Mouse (Mus musculus) midbrain, embryonic 14.5 days (tissue): ENCODE results near the gene Armc9. TPM values are rescaled to one million over a fixed set of nuclear protein-coding genes. Genes with fewer than 3 reads are reported as not detected.
A peak's percentile ranks its signal among the peaks of the same experiment; 100 is the strongest.

Experiments
- ATAC-seq: fragments of 200-750 bp; cut with Nextera tagmentation; 2 replicates; pipeline ENCODE4 v1.8.0; 2017; ENCODE audit warnings: moderate number of reproducible peaks, moderate library complexity; ENCODE audit not compliant: low FRiP score, low TSS enrichment
- DNase-seq: peaks from one replicate; pipeline ENCODE4 v3.0.0-alpha.2; 2015
- H3K27ac ChIP-seq: fragments of 300-500 bp; sonication (generic); replicated peaks from 2 replicates; pipeline ENCODE4 v1.5.1; 2014; ENCODE audit warnings: mild to moderate bottlenecking, low read depth, low read length, moderate library complexity
- H3K27me3 ChIP-seq: fragments of 300-500 bp; sonication (generic); 2 replicates; pipeline ENCODE4 v1.6.1; 2014; ENCODE audit warnings: low read length, control low read depth, mixed read lengths; ENCODE audit not compliant: control insufficient read depth, insufficient read depth
- H3K36me3 ChIP-seq: fragments of 300-500 bp; sonication (generic); 2 replicates; pipeline ENCODE4 v1.6.1; 2014; ENCODE audit warnings: low read length, control low read depth; ENCODE audit not compliant: control insufficient read depth, insufficient read depth
- H3K4me1 ChIP-seq: fragments of 300-500 bp; sonication (generic); 2 replicates; pipeline ENCODE4 v1.6.1; 2014; ENCODE audit warnings: mild to moderate bottlenecking, antibody characterized with exemption, low read length, control low read depth; ENCODE audit not compliant: control insufficient read depth, insufficient read depth
- H3K4me2 ChIP-seq: fragments of 300-500 bp; sonication (generic); 2 replicates; pipeline ENCODE4 v1.6.1; 2014; ENCODE audit warnings: mild to moderate bottlenecking, low read length, moderate library complexity
- H3K4me3 ChIP-seq: fragments of 300-500 bp; sonication (generic); replicated peaks from 2 replicates; pipeline ENCODE4 v1.5.1; 2014; ENCODE audit warnings: low read depth, low read length
- H3K9ac ChIP-seq: fragments of 300-500 bp; sonication (generic); replicated peaks from 2 replicates; pipeline ENCODE4 v1.6.1; 2014; ENCODE audit warnings: mild to moderate bottlenecking, low read length, moderate library complexity
- H3K9me3 ChIP-seq: fragments of 300-500 bp; sonication (generic); 2 replicates; pipeline ENCODE4 v1.6.1; 2016; ENCODE audit warnings: low read length, control low read depth, mixed read lengths; ENCODE audit not compliant: control insufficient read depth
- WGBS: fragments of 180-500 bp; shearing (Covaris S2); extraction: QIAGEN DNeasy Blood & Tissue Kit; methylation state at CpG from one replicate; pipeline ENCODE4 v1.1.7; 2014; 5-methylcytosine and 5-hydroxymethylcytosine counted together
- polyA plus RNA-seq: library from polyadenylated mRNA; unstranded; fragments of >200 nt; fragmentation: Nextera tagmentation; extraction: Ambion mirVana; gene quantifications from 2 replicates; pipeline ENCODE4 v1.2.1, GENCODE M21; 2014

Armc9 gene
- polyA plus RNA-seq, 1 experiment from 2014 or later, result 37.8 TPM

DNA sequence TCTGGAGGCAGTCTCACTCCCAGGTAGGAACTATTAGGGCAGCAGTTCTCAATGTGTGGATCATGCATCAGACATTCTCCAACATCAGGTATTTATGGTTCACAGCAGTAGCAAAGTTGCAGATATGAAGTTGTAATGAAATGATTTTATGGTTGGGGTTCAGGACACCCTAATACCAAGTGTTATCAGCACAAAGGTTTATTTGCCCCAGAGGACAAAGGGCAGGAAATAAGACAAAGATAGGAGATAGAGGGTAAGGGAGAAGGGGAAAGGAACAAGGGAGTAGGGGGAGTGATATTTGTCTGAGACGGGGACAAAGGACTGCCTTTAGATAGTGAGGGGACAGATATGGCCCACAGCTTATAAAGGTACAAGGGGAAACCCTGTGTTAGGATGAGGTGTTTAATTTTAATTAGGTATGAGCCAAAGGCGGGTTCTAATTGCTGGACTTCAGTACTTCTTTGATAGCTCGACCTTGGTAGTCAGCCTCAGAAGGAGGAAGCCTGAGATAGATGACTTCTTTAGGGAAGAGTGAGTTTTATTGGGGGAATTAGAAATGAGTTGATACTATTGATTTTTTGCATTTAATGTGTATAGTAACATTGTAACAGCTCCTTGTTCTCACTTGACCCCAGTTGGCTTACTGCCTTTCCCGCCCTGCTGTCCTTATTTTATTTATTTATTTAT is 29.1 kb downstream of the Armc9 start:
- H3K27me3 ChIP-seq, result no peaks in the 10 kb centered on the region
- 90% methylated on average over 4 of the region's 4 CpGs for WGBS

DNA sequence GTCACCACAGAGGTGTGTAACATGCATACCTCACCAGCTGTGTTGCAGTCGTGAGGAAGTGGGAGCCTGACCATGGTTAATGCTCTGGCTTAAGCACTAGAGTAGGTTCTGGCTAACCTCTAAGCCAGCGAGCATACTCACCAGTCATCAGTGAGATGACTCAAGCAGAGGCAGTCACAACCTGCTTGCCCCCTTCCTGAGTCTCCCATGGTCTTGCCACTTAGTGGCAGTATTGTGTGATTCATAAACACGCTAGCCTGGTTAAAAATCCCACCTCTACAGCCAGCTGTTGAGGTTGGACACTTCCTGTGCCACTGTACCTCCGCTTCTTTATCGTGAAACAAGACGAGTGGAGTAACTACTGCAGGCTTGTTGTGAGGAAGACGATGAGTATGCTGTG is 32.2 kb downstream of the Armc9 start:
- no peak for ATAC-seq
- no peak for DNase-seq
- H3K4me3 ChIP-seq, result no peak overlapping the region
- peaks cover 32% of the 10 kb centered on the region for H3K36me3 ChIP-seq
- H3K27ac ChIP-seq, result no peak overlapping the region
- 91% methylated on average over 7 of the region's 7 CpGs for WGBS
- H3K9me3 ChIP-seq, result no peaks in the 10 kb centered on the region
- no peak overlapping the region for H3K4me2 ChIP-seq
- H3K9ac ChIP-seq, result no peak overlapping the region
- no peaks in the 10 kb centered on the region for H3K27me3 ChIP-seq
- no peaks in the 10 kb centered on the region for H3K4me1 ChIP-seq

More for the DNA sequence above, 29.1 kb downstream of the Armc9 start:
- H3K4me3 ChIP-seq, result no peak overlapping the region
- DNase-seq (no peak), ATAC-seq (no peak)
- H3K9me3 ChIP-seq, result no peaks in the 10 kb centered on the region
- H3K36me3 ChIP-seq, result peaks cover 26% of the 10 kb centered on the region
- H3K4me1 ChIP-seq, result no peaks in the 10 kb centered on the region
- no peak overlapping the region for H3K4me2 ChIP-seq
- H3K9ac ChIP-seq, result no peak overlapping the region
- H3K27ac ChIP-seq, result no peak overlapping the region

DNA sequence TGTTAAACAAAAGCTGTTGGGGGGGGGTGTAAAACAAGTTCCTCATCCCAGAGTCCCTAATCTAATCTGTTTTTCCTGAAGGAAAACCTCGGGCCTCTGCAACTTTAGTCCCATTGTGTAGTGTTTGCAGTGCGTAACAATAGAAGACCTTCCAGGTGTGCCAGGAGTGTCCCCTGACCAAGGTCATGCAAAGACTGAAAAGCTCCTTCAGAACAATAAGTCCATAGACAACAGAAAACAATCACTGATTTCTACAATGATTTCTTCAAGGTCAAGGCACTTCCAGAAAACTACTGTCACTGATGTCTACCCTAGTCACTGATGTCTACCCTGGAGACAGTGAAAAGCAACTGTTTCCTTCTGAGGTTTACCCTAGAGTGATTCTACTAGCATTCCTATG is 33.3 kb downstream of the Armc9 start:
- Histone ChIP-seq H3K9ac (no peak overlapping the region), H3K27ac (no peak overlapping the region), H3K4me2 (no peak overlapping the region), H3K27me3 (no peaks in the 10 kb centered on the region), H3K36me3 (peaks cover 34% of the 10 kb centered on the region), H3K4me1 (no peaks in the 10 kb centered on the region), H3K9me3 (no peaks in the 10 kb centered on the region), H3K4me3 (no peak overlapping the region)
- DNase-seq (no peak), ATAC-seq (no peak)
- 66% methylated on average over 2 of the region's 2 CpGs for WGBS

DNA sequence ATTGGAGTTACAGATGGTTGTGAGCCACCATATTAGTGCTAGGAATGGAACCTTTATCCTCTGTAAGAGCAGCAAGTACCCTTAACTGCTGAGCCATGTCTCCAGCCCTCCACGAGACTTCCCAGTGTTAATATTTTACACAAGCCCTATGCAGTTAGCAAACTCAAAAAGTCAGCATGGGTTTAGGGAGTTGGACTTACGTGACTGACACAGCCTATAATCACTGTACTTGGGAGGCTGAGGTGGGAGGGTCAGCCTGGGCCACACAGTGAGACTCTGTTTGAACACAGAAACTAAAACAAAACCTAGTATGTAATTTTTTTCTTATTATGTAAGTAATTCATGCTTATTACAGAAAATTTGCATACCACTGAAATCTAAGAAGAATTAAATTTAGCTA is 33.7 kb downstream of the Armc9 start:
- Histone ChIP-seq H3K4me3 (no peak overlapping the region), H3K27me3 (no peaks in the 10 kb centered on the region), H3K36me3 (peaks cover 35% of the 10 kb centered on the region), H3K4me2 (no peak overlapping the region), H3K9ac (no peak overlapping the region), H3K9me3 (no peaks in the 10 kb centered on the region), H3K27ac (no peak overlapping the region), H3K4me1 (no peaks in the 10 kb centered on the region)
- DNase-seq (no peak), ATAC-seq (no peak)
- WGBS, result 90% methylated on average over 2 of the region's 2 CpGs

DNA sequence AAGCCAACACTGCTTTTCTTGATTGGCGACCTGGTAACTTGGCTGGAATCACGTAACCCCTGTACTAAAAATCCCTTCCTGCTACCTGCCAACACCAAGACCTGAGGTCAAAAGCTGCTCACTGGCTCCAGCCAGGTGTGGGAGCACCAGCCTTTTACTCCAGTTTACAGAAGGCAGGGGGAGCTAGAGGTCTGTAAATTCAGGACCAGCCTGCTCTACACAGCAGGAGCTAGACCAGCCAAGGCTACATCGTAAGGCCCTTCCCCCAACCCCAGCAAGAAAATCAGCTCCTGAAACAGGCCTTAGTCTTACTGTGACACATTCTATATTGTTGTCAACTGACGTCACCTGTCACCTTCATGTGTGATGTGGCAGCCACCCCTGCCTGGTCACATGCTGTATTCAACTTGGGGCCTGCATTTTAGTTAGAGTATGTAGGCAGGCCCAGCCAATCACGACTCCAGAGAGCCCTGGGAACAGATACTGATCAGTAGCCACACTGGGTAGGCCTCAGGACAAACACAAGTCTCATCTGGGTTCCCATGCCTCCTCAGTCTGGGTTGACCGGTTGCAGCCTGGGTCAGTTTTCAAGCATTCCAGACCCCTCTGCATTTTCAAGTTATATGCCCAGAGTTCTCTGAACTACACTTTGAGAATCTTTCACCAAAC is 34.6 kb downstream of the Armc9 start:
- H3K27ac ChIP-seq, result no peak overlapping the region
- H3K4me2 ChIP-seq, result no peak overlapping the region
- no peaks in the 10 kb centered on the region for H3K4me1 ChIP-seq
- no peak for ATAC-seq
- DNase-seq, result no peak
- H3K9me3 ChIP-seq, result no peaks in the 10 kb centered on the region
- 82% methylated on average over 6 of the region's 6 CpGs for WGBS
- peaks cover 37% of the 10 kb centered on the region for H3K36me3 ChIP-seq
- no peaks in the 10 kb centered on the region for H3K27me3 ChIP-seq
- no peak overlapping the region for H3K4me3 ChIP-seq
- no peak overlapping the region for H3K9ac ChIP-seq

DNA sequence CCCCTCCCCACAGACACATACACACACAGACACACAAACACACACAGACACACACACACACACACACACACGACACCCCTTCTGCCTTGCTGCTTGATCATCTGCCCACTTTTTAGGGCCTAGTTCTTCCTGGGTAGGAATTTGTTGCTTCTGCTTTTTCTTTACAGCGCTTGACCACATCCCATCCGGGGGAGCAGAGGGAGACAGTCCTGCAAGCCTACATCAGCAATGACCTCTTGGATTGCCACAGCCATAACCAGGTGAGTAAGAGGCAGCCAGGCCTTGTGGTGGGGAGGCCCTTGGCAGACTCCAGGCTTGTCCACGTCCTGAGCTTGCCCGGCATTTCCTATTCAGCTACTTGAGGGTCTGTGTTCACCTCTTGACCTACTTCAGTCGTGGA is 36.3 kb downstream of the Armc9 start:
- no peak for ATAC-seq
- Histone ChIP-seq H3K27ac (no peak overlapping the region), H3K9me3 (no peaks in the 10 kb centered on the region), H3K4me3 (no peak overlapping the region), H3K27me3 (no peaks in the 10 kb centered on the region), H3K9ac (no peak overlapping the region), H3K4me2 (no peak overlapping the region), H3K36me3 (peaks cover 50% of the 10 kb centered on the region), H3K4me1 (no peaks in the 10 kb centered on the region)
- 89% methylated on average over 6 of the region's 6 CpGs for WGBS
- DNase-seq, result no peak

DNA sequence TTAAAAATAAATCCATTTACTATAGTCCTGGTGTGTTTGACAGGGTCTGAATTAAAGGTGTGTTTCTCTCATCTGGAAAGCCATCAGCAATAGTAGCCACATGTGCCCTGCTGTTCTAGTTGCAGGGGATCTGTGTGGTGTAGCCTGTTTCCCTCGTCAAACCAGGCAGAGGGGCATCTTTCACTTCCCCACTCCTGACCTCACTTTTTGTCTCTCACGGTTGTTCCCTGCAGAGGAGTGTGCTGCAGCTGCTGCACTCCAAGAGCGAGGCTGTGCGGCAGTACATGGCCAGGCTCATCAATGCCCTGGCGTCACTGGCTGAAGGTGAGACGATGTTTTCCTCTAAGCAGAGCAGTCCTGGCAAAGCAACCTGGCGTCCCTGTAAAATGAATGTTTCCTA is 39.5 kb downstream of the Armc9 start:
- H3K9me3 ChIP-seq, result no peaks in the 10 kb centered on the region
- 82% methylated on average over 7 of the region's 7 CpGs for WGBS
- DNase-seq, result no peak

DNA sequence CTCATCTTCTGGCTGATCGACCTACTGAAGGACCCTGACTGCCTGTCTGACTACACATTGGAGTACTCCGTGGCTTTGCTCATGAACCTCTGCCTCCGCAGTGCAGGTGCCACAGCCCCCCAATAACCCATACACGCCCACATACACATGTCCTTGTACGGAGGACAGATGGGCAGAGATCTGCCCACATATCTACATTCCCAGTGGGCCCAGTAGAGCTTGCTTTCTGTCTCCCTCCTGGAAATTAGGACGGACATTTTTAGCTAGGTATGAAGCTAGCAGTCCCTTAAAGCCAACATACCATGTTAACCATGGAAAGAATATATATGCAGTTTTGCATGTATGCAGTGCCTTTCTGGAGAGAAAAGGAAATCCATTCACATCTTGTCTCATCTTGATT is 43.7 kb downstream of the Armc9 start:
- H3K4me1 ChIP-seq, result no peaks in the 10 kb centered on the region
- ATAC-seq (no peak), DNase-seq (no peak)
- H3K9ac ChIP-seq, result 0 out of 2 replicates have a peak overlapping the region, but pooled peaks have one; percentile 3
- peaks cover 90% of the 10 kb centered on the region for H3K36me3 ChIP-seq
- 68% methylated on average over 6 of the region's 6 CpGs for WGBS
- H3K4me2 ChIP-seq, result no peak overlapping the region
- no peak overlapping the region for H3K27ac ChIP-seq
- no peaks in the 10 kb centered on the region for H3K9me3 ChIP-seq
- H3K4me3 ChIP-seq, result no peak overlapping the region
- H3K27me3 ChIP-seq, result no peaks in the 10 kb centered on the region

More for the DNA sequence above, 39.5 kb downstream of the Armc9 start:
- no peak overlapping the region for H3K4me3 ChIP-seq
- H3K9ac ChIP-seq, result no peak overlapping the region
- no peak for ATAC-seq
- no peaks in the 10 kb centered on the region for H3K27me3 ChIP-seq
- H3K27ac ChIP-seq, result no peak overlapping the region
- H3K36me3 ChIP-seq, result peaks cover 73% of the 10 kb centered on the region
- no peaks in the 10 kb centered on the region for H3K4me1 ChIP-seq
- no peak overlapping the region for H3K4me2 ChIP-seq

DNA sequence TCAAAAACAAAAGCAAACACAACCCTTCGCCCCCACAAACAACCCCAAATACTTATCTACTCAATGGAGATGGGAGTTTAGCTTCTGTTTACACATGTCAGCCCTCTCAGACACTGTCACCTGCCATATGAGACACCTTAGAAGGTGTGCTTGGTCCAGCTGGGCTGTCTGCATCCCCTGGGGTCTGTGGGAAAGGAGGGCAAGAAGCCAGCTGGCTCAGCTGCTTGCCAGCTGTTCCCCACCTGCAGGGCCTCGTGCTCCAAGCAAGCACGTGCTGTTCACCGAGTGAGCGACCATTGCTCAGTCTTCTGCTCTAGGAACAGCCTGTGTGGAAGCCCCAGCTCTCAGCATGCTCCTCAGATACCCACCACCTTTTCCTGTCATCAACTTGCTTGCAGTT is 44.4 kb downstream of the Armc9 start:
- ATAC-seq, result no peak
- 82% methylated on average over 5 of the region's 5 CpGs for WGBS
- no peak for DNase-seq

More for the DNA sequence above, 44.4 kb downstream of the Armc9 start:
- Histone ChIP-seq H3K4me3 (no peak overlapping the region), H3K27ac (no peak overlapping the region), H3K4me1 (no peaks in the 10 kb centered on the region), H3K9ac (no peak overlapping the region), H3K27me3 (no peaks in the 10 kb centered on the region), H3K36me3 (peaks cover 95% of the 10 kb centered on the region), H3K9me3 (no peaks in the 10 kb centered on the region), H3K4me2 (no peak overlapping the region)
